Mouse (Mus musculus): ENCODE results near the gene Srsf7. TPM values are rescaled to one million over a fixed set of nuclear protein-coding genes. Genes with fewer than 3 reads are reported as not detected.
A peak's percentile ranks its signal among the peaks of the same experiment; 100 is the strongest.

Srsf7 gene
- polyA plus RNA-seq, 1 experiment: 148 TPM

DNA sequence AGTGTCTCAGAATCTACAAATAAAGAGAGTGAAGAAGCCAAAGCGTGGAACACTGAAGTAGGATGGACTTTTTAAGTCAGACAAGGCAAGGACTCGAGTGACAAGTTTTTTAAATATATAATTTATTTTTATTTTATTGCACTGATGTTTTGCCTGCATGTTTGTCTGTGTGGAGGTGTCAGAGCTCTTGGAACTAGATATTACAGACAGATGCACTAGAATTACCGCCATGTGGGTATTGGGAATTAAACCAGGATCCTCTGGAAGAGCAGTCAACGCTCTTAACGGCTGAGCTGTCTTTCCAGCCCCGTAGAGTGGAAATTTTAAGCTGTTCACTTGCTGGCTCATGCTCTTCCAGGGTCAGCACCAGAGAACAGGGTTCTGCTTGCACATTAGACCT is 40.8 kb downstream of the Srsf7 start:
- no peak overlapping the region for H3K4me3 ChIP-seq (ENCODE audit: control insufficient read depth, insufficient read depth, low read length)
- TF ChIP-seq POLR2A (IDR thresholded peaks at IDR 0.05; ENCODE audit: control insufficient read depth, extremely low read depth, insufficient read depth, low read length, poor library complexity) (no peak), CTCF (IDR thresholded peaks at IDR 0.05; ENCODE audit: borderline replicate concordance, control insufficient read depth, extremely low read depth, insufficient read depth, low read length, poor library complexity) (no peak)
- DNase-seq: no peak
- H3K4me1 ChIP-seq (replicated peaks; ENCODE audit: control insufficient read depth, insufficient read depth, low read length): peaks cover 8% of the 10 kb centered on the region
- H3K27ac ChIP-seq (ENCODE audit: control insufficient read depth, insufficient read depth, low read length): no peak overlapping the region
- H3K27me3 ChIP-seq (ENCODE audit: control insufficient read depth, insufficient read depth, low read length): no peaks in the 10 kb centered on the region
- H3K36me3 ChIP-seq (ENCODE audit: control insufficient read depth, insufficient read depth, low read length): no peaks in the 10 kb centered on the region
- 99% methylated on average over 6 of the region's 6 CpGs for WGBS

DNA sequence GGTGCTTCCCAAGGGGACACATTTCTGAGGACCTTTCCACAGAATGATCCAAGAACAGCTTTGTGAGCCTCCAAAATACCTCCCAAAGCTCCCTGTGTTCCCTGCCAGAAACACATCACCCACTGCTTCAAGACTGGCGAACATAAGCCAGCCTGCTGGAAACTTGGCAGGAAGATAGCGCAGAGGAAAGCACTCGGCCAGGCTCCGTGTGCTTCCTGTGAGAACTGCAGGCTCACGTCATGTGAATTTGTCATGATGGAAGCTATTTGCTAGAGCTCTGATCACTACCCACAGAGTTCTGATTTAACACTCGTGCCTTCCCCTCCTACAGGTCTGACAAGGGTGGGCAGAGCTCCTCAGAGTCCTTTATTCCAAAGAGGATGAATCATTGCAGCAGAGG is 41.4 kb downstream of the Srsf7 start:
- H3K27me3 ChIP-seq (ENCODE audit: control insufficient read depth, insufficient read depth, low read length): no peaks in the 10 kb centered on the region
- H3K27ac ChIP-seq (ENCODE audit: control insufficient read depth, insufficient read depth, low read length): no peak overlapping the region
- H3K4me3 ChIP-seq (ENCODE audit: control insufficient read depth, insufficient read depth, low read length): no peak overlapping the region
- TF ChIP-seq CTCF (IDR thresholded peaks at IDR 0.05; ENCODE audit: borderline replicate concordance, control insufficient read depth, extremely low read depth, insufficient read depth, low read length, poor library complexity) (no peak), POLR2A (IDR thresholded peaks at IDR 0.05; ENCODE audit: control insufficient read depth, extremely low read depth, insufficient read depth, low read length, poor library complexity) (no peak)
- no peaks in the 10 kb centered on the region for H3K36me3 ChIP-seq (ENCODE audit: control insufficient read depth, insufficient read depth, low read length)
- no peak for DNase-seq
- 78% methylated on average over 6 of the region's 6 CpGs for WGBS
- H3K4me1 ChIP-seq (replicated peaks; ENCODE audit: control insufficient read depth, insufficient read depth, low read length): peaks cover 8% of the 10 kb centered on the region

GRCm38 (mm10) chr17:80163991-80164390 is 43.1 kb downstream of the Srsf7 start:
- no peaks in the 10 kb centered on the region for H3K36me3 ChIP-seq (ENCODE audit: control insufficient read depth, insufficient read depth, low read length)
- no peak for DNase-seq
- 94% methylated on average over 8 of the region's 8 CpGs for WGBS

DNA sequence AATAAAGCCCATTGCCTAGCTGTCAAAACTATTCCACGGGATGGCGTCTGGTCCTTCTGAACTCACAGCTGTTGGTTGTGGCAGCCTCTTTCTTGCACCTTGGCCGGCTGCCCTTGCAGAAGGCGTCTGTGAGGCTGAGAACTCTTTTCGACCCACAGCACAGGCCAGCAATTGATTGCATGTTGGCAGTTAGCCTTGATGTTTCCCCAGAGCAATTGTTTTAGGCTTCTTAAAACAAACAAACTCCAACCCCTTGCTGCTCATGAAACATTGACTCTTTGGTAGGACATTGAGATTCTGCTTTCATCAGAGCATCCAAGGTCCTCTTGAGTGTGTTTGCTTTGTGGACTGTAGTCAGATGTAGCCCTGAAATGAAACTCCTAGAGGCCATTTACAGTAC is 46.7 kb downstream of the Srsf7 start:
- H3K27ac ChIP-seq (ENCODE audit: control insufficient read depth, insufficient read depth, low read length): no peak overlapping the region
- H3K4me1 ChIP-seq (replicated peaks; ENCODE audit: control insufficient read depth, insufficient read depth, low read length): peaks cover 24% of the 10 kb centered on the region
- no peak for DNase-seq
- TF ChIP-seq CTCF (IDR thresholded peaks at IDR 0.05; ENCODE audit: borderline replicate concordance, control insufficient read depth, extremely low read depth, insufficient read depth, low read length, poor library complexity): no peak
- TF ChIP-seq POLR2A (IDR thresholded peaks at IDR 0.05; ENCODE audit: control insufficient read depth, extremely low read depth, insufficient read depth, low read length, poor library complexity): no peak
- WGBS: 75% methylated on average over 5 of the region's 5 CpGs
- no peak overlapping the region for H3K4me3 ChIP-seq (ENCODE audit: control insufficient read depth, insufficient read depth, low read length)
- no peaks in the 10 kb centered on the region for H3K36me3 ChIP-seq (ENCODE audit: control insufficient read depth, insufficient read depth, low read length)
- no peaks in the 10 kb centered on the region for H3K27me3 ChIP-seq (ENCODE audit: control insufficient read depth, insufficient read depth, low read length)

More at GRCm38 (mm10) chr17:80163991-80164390, 43.1 kb downstream of the Srsf7 start:
- Histone ChIP-seq H3K27ac (ENCODE audit: control insufficient read depth, insufficient read depth, low read length) (no peak overlapping the region), H3K27me3 (ENCODE audit: control insufficient read depth, insufficient read depth, low read length) (no peaks in the 10 kb centered on the region), H3K4me3 (ENCODE audit: control insufficient read depth, insufficient read depth, low read length) (no peak overlapping the region), H3K4me1 (replicated peaks; ENCODE audit: control insufficient read depth, insufficient read depth, low read length) (peaks cover 12% of the 10 kb centered on the region)
- TF ChIP-seq CTCF (IDR thresholded peaks at IDR 0.05; ENCODE audit: borderline replicate concordance, control insufficient read depth, extremely low read depth, insufficient read depth, low read length, poor library complexity) (no peak), POLR2A (IDR thresholded peaks at IDR 0.05; ENCODE audit: control insufficient read depth, extremely low read depth, insufficient read depth, low read length, poor library complexity) (no peak)

DNA sequence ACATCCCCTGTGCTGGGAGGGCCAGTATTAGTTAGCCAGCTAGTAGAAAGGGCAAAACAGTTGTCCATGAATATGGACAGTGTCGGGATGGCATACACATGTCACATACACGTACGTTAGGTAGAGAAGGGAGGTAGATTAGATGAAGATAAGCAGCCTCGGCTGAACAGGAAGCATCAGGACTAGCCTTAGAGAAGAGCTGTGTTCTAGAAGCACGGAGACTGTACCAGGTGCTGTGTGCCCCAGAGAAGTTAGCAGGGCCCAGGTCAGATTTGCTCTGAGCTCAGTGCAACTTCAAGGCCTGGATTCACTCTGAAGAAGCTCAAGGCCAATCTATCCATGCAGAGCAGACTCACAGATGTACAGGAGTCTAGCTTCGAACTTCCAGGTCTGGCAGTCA is 49.6 kb downstream of the Srsf7 start:
- peaks cover 24% of the 10 kb centered on the region for H3K4me1 ChIP-seq (replicated peaks; ENCODE audit: control insufficient read depth, insufficient read depth, low read length)
- no peaks in the 10 kb centered on the region for H3K27me3 ChIP-seq (ENCODE audit: control insufficient read depth, insufficient read depth, low read length)
- TF ChIP-seq POLR2A (IDR thresholded peaks at IDR 0.05; ENCODE audit: control insufficient read depth, extremely low read depth, insufficient read depth, low read length, poor library complexity) (no peak), CTCF (IDR thresholded peaks at IDR 0.05; ENCODE audit: borderline replicate concordance, control insufficient read depth, extremely low read depth, insufficient read depth, low read length, poor library complexity) (no peak)
- WGBS: 28% methylated on average over 6 of the region's 6 CpGs
- DNase-seq: no peak
- no peak overlapping the region for H3K4me3 ChIP-seq (ENCODE audit: control insufficient read depth, insufficient read depth, low read length)
- peak overlapping the region; percentile 90 for H3K27ac ChIP-seq (ENCODE audit: control insufficient read depth, insufficient read depth, low read length)
- H3K36me3 ChIP-seq (ENCODE audit: control insufficient read depth, insufficient read depth, low read length): no peaks in the 10 kb centered on the region

DNA sequence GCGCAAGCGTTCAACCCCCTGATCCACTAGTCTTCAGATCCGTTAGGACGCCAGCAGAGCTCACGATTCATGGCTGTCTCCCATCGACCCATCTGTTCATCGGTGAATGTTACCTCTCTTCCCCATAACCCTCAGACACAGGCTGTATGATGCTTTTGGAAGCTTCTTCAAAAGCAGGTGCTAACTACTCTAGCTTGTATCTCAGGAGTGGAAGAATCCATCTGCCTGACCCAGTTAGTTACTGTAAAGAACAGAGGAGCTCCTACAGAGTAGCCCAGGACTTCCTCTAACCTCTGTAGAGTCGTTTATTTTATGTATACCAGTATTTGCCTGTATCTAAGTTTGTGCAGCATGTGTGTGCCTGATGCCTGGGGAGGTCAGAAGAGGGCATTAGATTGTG is 50.2 kb downstream of the Srsf7 start:
- Histone ChIP-seq H3K4me3 (ENCODE audit: control insufficient read depth, insufficient read depth, low read length) (no peak overlapping the region), H3K27ac (ENCODE audit: control insufficient read depth, insufficient read depth, low read length) (peak overlapping the region; percentile 38), H3K27me3 (ENCODE audit: control insufficient read depth, insufficient read depth, low read length) (no peaks in the 10 kb centered on the region), H3K4me1 (replicated peaks; ENCODE audit: control insufficient read depth, insufficient read depth, low read length) (peaks cover 24% of the 10 kb centered on the region), H3K36me3 (ENCODE audit: control insufficient read depth, insufficient read depth, low read length) (no peaks in the 10 kb centered on the region)
- WGBS: 82% methylated on average over 8 of the region's 8 CpGs
- TF ChIP-seq POLR2A (IDR thresholded peaks at IDR 0.05; ENCODE audit: control insufficient read depth, extremely low read depth, insufficient read depth, low read length, poor library complexity) (no peak), CTCF (IDR thresholded peaks at IDR 0.05; ENCODE audit: borderline replicate concordance, control insufficient read depth, extremely low read depth, insufficient read depth, low read length, poor library complexity) (no peak)
- DNase-seq: no peak

DNA sequence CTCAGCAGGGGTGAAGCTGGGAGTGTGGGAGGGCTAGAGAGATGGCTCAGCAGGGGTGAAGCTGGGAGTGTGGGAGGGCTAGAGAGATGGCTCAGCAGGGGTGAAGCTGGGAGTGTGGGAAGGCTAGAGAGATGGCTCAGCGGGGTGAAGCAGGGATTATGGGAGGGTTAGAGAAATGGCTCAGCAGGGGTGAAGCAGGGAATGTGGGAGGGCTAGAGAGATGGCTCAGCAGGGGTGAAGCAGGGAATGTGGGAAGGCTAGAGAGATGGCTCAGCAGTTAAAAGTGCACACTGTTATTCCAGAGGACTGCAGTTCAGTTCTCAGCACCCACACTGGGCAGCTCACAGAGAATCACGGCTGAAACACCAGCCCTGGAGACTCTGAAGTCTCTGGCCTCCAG is 53.5 kb downstream of the Srsf7 start:
- TF ChIP-seq POLR2A (IDR thresholded peaks at IDR 0.05; ENCODE audit: control insufficient read depth, extremely low read depth, insufficient read depth, low read length, poor library complexity) (no peak), CTCF (IDR thresholded peaks at IDR 0.05; ENCODE audit: borderline replicate concordance, control insufficient read depth, extremely low read depth, insufficient read depth, low read length, poor library complexity) (no peak)
- H3K4me1 ChIP-seq (replicated peaks; ENCODE audit: control insufficient read depth, insufficient read depth, low read length): peaks cover 14% of the 10 kb centered on the region
- no peaks in the 10 kb centered on the region for H3K36me3 ChIP-seq (ENCODE audit: control insufficient read depth, insufficient read depth, low read length)
- H3K27me3 ChIP-seq (ENCODE audit: control insufficient read depth, insufficient read depth, low read length): no peaks in the 10 kb centered on the region
- H3K27ac ChIP-seq (ENCODE audit: control insufficient read depth, insufficient read depth, low read length): no peak overlapping the region
- DNase-seq: no peak
- H3K4me3 ChIP-seq (ENCODE audit: control insufficient read depth, insufficient read depth, low read length): no peak overlapping the region
- WGBS: 98% methylated on average over 2 of the region's 2 CpGs

All from thymus, adult 2 months (tissue).